Mouse (Mus musculus) neural tube, embryonic 12.5 days (tissue): Measurements from ENCODE around the gene Npm3. TPM values are rescaled to one million over a fixed set of nuclear protein-coding genes. Genes with fewer than 3 reads are reported as not detected.

Source experiments
- ATAC-seq: fragments of 200-750 bp; cut with Nextera tagmentation; 2 replicates; pipeline ENCODE4 v1.8.0; 2017; ENCODE audit warnings: low read depth, mild to moderate bottlenecking, moderate TSS enrichment, moderate library complexity; ENCODE audit not compliant: low FRiP score
- H3K27ac ChIP-seq: fragments of 300-500 bp; sonication (generic); 2 replicates; pipeline ENCODE4 v1.5.1; 2016
- H3K27me3 ChIP-seq: fragments of 300-500 bp; sonication (generic); replicated peaks from 2 replicates; pipeline ENCODE4 v1.6.1; 2016; ENCODE audit warnings: mild to moderate bottlenecking
- H3K36me3 ChIP-seq: fragments of 300-500 bp; sonication (generic); 2 replicates; pipeline ENCODE4 v1.6.1; 2016; ENCODE audit warnings: mild to moderate bottlenecking
- H3K4me1 ChIP-seq: fragments of 300-500 bp; sonication (generic); 2 replicates; pipeline ENCODE4 v1.6.1; 2016
- H3K4me2 ChIP-seq: fragments of 300-500 bp; sonication (generic); replicated peaks from 2 replicates; pipeline ENCODE4 v1.6.1; 2016; ENCODE audit warnings: mild to moderate bottlenecking
- H3K4me3 ChIP-seq: fragments of 300-500 bp; sonication (generic); 2 replicates; pipeline ENCODE4 v1.5.1; 2016
- H3K9ac ChIP-seq: fragments of 300-500 bp; sonication (generic); 2 replicates; pipeline ENCODE4 v1.6.1; 2016; ENCODE audit warnings: mild to moderate bottlenecking
- H3K9me3 ChIP-seq: fragments of 300-500 bp; sonication (generic); 2 replicates; pipeline ENCODE4 v1.6.1; 2016; ENCODE audit warnings: mild to moderate bottlenecking
- WGBS: fragments of 180-500 bp; shearing (Covaris S2); methylation state at CpG from one replicate; pipeline ENCODE4 v1.1.7; 2016; 5-methylcytosine and 5-hydroxymethylcytosine counted together
- polyA plus RNA-seq: library from polyadenylated mRNA; unstranded; fragments of >200 nt; fragmentation: Nextera tagmentation; extraction: Ambion mirVana; gene quantifications from 2 replicates; pipeline ENCODE4 v1.2.1, GENCODE M21; 2016

The Npm3 gene
- polyA plus RNA-seq, 1 experiment from 2014 or later, result 5.9 TPM

GRCm38 (mm10) chr19:45740233-45740632 is 9.2 kb downstream of the Npm3 start:
- ATAC-seq, result no peak
- Histone ChIP-seq H3K4me1 (peaks cover 33% of the 10 kb centered on the region), H3K4me3 (no peak overlapping the region), H3K27me3 (peaks cover 100% of the 10 kb centered on the region), H3K27ac (no peak overlapping the region), H3K36me3 (no peaks in the 10 kb centered on the region), H3K4me2 (no peak overlapping the region), H3K9ac (no peak overlapping the region), H3K9me3 (no peaks in the 10 kb centered on the region)
- 3% methylated on average over 13 of the region's 13 CpGs for WGBS

- no peak for ATAC-seq
- Histone ChIP-seq H3K36me3 (no peaks in the 10 kb centered on the region), H3K27ac (no peak overlapping the region), H3K4me1 (peaks cover 35% of the 10 kb centered on the region), H3K27me3 (peaks cover 100% of the 10 kb centered on the region), H3K4me3 (no peak overlapping the region), H3K9ac (no peak overlapping the region), H3K4me2 (no peak overlapping the region), H3K9me3 (no peaks in the 10 kb centered on the region)
- WGBS, result 53% methylated on average over 5 of the region's 5 CpGs
These were observed 10.9 kb downstream of the Npm3 start for GRCm38 (mm10) chr19:45738521-45738920.

DNA sequence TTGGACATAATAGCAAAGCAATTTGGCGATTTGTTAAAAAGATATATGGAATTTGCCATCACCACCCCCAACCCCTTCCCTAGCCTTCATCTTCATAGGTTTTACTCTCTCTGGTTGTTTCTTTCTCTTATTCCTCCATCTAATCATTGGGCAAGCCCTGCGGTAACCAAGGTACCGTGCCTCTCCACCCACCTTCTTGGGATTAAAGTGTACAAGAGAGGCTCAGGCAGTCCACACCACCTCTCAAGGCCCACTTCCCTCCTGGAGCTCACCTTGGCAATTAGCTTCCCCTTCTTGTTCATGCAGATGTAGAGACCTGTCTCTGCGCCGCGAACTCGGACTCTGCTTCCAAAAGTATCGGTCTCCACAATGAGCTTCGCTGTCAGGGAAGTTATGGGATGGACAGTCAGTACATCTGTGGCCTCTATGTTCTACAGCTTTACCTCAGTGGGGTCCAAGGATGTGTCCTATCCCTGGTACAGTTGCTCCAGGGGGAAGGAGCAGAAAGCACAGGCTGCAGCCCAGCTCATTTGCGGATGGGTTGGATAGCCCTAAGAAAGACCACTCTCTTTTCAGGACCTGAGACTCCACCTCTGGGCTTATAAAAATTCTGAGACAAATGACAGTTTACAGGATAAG is 11.4 kb downstream of the Npm3 start:
- no peaks in the 10 kb centered on the region for H3K36me3 ChIP-seq
- peaks cover 35% of the 10 kb centered on the region for H3K4me1 ChIP-seq
- H3K27me3 ChIP-seq, result peaks cover 100% of the 10 kb centered on the region
- no peak overlapping the region for H3K4me2 ChIP-seq
- no peak overlapping the region for H3K9ac ChIP-seq
- no peaks in the 10 kb centered on the region for H3K9me3 ChIP-seq
- ATAC-seq, result no peak
- no peak overlapping the region for H3K27ac ChIP-seq
- WGBS, result 58% methylated on average over 10 of the region's 10 CpGs
- no peak overlapping the region for H3K4me3 ChIP-seq

- WGBS, result 5% methylated on average over 23 of the region's 23 CpGs
- H3K27ac ChIP-seq, result no peak overlapping the region
- peaks cover 100% of the 10 kb centered on the region for H3K27me3 ChIP-seq
- H3K4me1 ChIP-seq, result peaks cover 32% of the 10 kb centered on the region
- H3K4me2 ChIP-seq, result peak overlapping the region; percentile 53
- H3K9ac ChIP-seq, result no peak overlapping the region
- no peaks in the 10 kb centered on the region for H3K9me3 ChIP-seq
- H3K4me3 ChIP-seq, result peak overlapping the region; percentile 9; the same call in 1 of the 2 replicates
- no peaks in the 10 kb centered on the region for H3K36me3 ChIP-seq
- ATAC-seq, result peak; percentile 74
These were observed 12.1 kb downstream of the Npm3 start for GRCm38 (mm10) chr19:45737208-45737845.

DNA sequence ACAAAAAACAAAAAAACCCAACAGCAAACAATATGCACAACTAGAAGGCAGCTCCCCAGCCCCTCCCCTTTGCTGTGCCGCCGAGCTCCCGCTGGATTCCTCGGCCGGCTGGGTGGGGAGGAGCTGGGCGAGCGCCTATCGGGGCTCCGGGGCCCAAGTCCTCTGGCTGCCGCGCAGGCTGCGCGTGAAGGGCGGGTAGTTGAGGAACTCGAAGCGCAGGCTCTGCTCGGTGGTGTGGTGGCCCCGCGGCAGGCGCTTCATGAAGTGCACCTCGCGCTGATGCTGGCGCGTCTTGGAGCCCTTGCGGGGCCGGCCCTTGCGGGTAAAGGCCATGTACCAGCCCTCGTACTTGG is 12.6 kb downstream of the Npm3 start:
- 2% methylated on average over 28 of the region's 28 CpGs for WGBS
- 0 out of 2 replicates have a peak, but pooled peaks have one; percentile 3 for ATAC-seq
- peak overlapping the region; percentile 9 for H3K4me3 ChIP-seq
- H3K36me3 ChIP-seq, result no peaks in the 10 kb centered on the region
- H3K9ac ChIP-seq, result no peak overlapping the region
- peaks cover 99% of the 10 kb centered on the region for H3K27me3 ChIP-seq
- H3K27ac ChIP-seq, result no peak overlapping the region
- H3K9me3 ChIP-seq, result no peaks in the 10 kb centered on the region
- peak overlapping the region; percentile 53 for H3K4me2 ChIP-seq
- H3K4me1 ChIP-seq, result peaks cover 28% of the 10 kb centered on the region

- H3K4me1 ChIP-seq, result peaks cover 22% of the 10 kb centered on the region
- no peaks in the 10 kb centered on the region for H3K9me3 ChIP-seq
- no peak overlapping the region for H3K4me3 ChIP-seq
- no peak overlapping the region for H3K4me2 ChIP-seq
- no peak for ATAC-seq
- no peak overlapping the region for H3K9ac ChIP-seq
- peaks cover 99% of the 10 kb centered on the region for H3K27me3 ChIP-seq
- no peak overlapping the region for H3K27ac ChIP-seq
- no peaks in the 10 kb centered on the region for H3K36me3 ChIP-seq
- WGBS, result 40% methylated on average over 1 of the region's 1 CpGs
These were observed 13.2 kb downstream of the Npm3 start for GRCm38 (mm10) chr19:45736241-45736640.

GRCm38 (mm10) chr19:45734762-45735161 is 14.6 kb downstream of the Npm3 start:
- Histone ChIP-seq H3K27ac (no peak overlapping the region), H3K4me2 (no peak overlapping the region), H3K4me1 (peaks cover 21% of the 10 kb centered on the region), H3K9ac (no peak overlapping the region), H3K4me3 (no peak overlapping the region), H3K9me3 (no peaks in the 10 kb centered on the region), H3K36me3 (no peaks in the 10 kb centered on the region), H3K27me3 (peaks cover 99% of the 10 kb centered on the region)
- ATAC-seq, result no peak
- 5% methylated on average over 7 of the region's 7 CpGs for WGBS

DNA sequence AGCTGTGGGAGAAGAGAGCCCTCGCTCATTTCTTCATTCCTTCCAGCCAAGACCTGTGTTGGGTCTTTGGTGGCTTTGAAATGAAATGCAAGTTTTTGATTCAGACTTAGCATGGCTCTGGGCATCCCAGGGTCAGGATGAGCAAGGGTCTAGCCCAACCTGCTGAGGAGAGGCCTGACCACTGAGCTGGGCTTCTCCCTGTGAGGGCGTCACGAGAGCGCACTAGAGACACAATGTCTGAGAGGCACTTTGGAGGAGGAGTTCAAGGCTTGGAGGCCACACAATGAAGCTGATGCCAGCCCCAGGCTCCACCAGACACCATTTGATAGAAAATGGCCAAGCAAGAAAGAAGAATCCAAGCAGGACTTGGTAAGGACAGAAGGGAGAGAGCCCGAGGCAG is 15.2 kb downstream of the Npm3 start:
- no peaks in the 10 kb centered on the region for H3K36me3 ChIP-seq
- H3K9me3 ChIP-seq, result no peaks in the 10 kb centered on the region
- 35% methylated on average over 5 of the region's 5 CpGs for WGBS
- no peak overlapping the region for H3K4me3 ChIP-seq
- no peak overlapping the region for H3K4me2 ChIP-seq
- ATAC-seq, result no peak
- peaks cover 96% of the 10 kb centered on the region for H3K27me3 ChIP-seq
- H3K4me1 ChIP-seq, result peaks cover 21% of the 10 kb centered on the region
- H3K27ac ChIP-seq, result no peak overlapping the region
- H3K9ac ChIP-seq, result no peak overlapping the region

DNA sequence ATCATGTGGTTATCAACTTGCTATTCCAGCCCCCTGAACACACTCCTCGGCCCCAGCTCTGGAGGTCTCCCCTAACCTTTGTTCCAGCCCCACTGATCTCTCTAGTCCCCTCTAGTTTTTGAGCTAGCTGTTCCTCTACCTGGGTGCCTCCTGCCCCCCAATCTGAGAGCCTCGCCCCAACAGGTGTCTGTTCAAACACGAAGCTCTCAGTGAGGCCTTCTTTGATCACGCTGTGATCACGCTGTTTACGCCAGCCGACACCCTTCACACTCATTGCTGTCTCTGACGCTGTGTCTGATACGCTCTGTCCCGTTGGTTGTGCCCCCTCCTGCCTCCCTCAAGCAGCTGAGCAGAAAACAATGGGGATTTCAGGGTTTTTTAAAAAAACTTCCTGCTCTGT is 15.8 kb downstream of the Npm3 start:
- Histone ChIP-seq H3K4me3 (no peak overlapping the region), H3K9me3 (no peaks in the 10 kb centered on the region), H3K9ac (no peak overlapping the region), H3K27ac (no peak overlapping the region), H3K36me3 (no peaks in the 10 kb centered on the region), H3K4me2 (no peak overlapping the region), H3K4me1 (peaks cover 21% of the 10 kb centered on the region), H3K27me3 (peaks cover 94% of the 10 kb centered on the region)
- 7% methylated on average over 10 of the region's 10 CpGs for WGBS
- no peak for ATAC-seq

GRCm38 (mm10) chr19:45731658-45732057 is 17.7 kb downstream of the Npm3 start:
- Histone ChIP-seq H3K4me3 (no peak overlapping the region), H3K36me3 (no peaks in the 10 kb centered on the region), H3K27me3 (peaks cover 91% of the 10 kb centered on the region), H3K4me1 (peaks cover 6% of the 10 kb centered on the region), H3K9me3 (no peaks in the 10 kb centered on the region), H3K4me2 (no peak overlapping the region), H3K27ac (no peak overlapping the region), H3K9ac (no peak overlapping the region)
- WGBS, result 85% methylated on average over 7 of the region's 7 CpGs
- ATAC-seq, result no peak

- Histone ChIP-seq H3K36me3 (no peaks in the 10 kb centered on the region), H3K27ac (no peak overlapping the region), H3K4me1 (peaks cover 8% of the 10 kb centered on the region), H3K4me2 (no peak overlapping the region), H3K9me3 (no peaks in the 10 kb centered on the region), H3K27me3 (peaks cover 87% of the 10 kb centered on the region), H3K4me3 (no peak overlapping the region), H3K9ac (no peak overlapping the region)
- WGBS, result 73% methylated on average over 8 of the region's 8 CpGs
- ATAC-seq, result no peak
These were observed 19.3 kb downstream of the Npm3 start for GRCm38 (mm10) chr19:45730042-45730441.

DNA sequence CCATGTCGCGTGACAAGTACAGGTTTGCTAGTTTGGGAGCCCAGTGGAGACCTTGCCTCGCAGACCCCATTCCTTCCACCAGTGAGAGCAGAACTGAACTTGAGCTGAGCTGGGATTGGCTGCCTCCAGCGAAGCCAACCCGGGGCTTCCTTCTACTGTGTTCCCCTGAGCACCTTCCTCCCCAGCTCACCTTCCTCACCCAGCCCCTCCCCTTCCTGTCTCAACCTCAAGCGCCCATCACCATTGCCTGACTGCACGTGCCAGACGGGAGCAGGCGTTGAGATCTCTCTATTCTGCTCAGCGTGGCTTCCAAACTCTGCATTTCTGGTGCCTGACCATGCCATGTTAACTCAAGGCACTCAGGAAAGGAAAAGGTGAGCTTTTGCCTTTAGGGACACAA is 22.2 kb downstream of the Npm3 start:
- no peaks in the 10 kb centered on the region for H3K36me3 ChIP-seq
- no peak overlapping the region for H3K27ac ChIP-seq
- peaks cover 66% of the 10 kb centered on the region for H3K27me3 ChIP-seq
- no peak overlapping the region for H3K9ac ChIP-seq
- no peaks in the 10 kb centered on the region for H3K9me3 ChIP-seq
- no peak for ATAC-seq
- H3K4me1 ChIP-seq, result peaks cover 5% of the 10 kb centered on the region
- WGBS, result 79% methylated on average over 10 of the region's 10 CpGs
- H3K4me3 ChIP-seq, result no peak overlapping the region
- no peak overlapping the region for H3K4me2 ChIP-seq
